Mouse (Mus musculus) ovary, adult 18-20 months (tissue): ENCODE data around the gene Styxl1.

Experiments used
- DNase-seq: peaks from one replicate; pipeline ENCODE4 v3.0.0; 2022; ENCODE audit warnings: low spot score, mixed read lengths

The Styxl1 gene

GRCm38 (mm10) chr5:135725991-135726390 lies 52.2 kb downstream of the Styxl1 start:
- no peak for DNase-seq

- no peak for DNase-seq
Measured at GRCm38 (mm10) chr5:135725391-135725841, 52.8 kb downstream of the Styxl1 start.

- no peak for DNase-seq
Measured at GRCm38 (mm10) chr5:135724536-135725322, 53.5 kb downstream of the Styxl1 start.

- DNase-seq = no peak
Measured at GRCm38 (mm10) chr5:135723165-135723751, 54.9 kb downstream of the Styxl1 start.

GRCm38 (mm10) chr5:135722121-135722520 lies 56.1 kb downstream of the Styxl1 start:
- peak; percentile 62 for DNase-seq

- DNase-seq = no peak
Measured at GRCm38 (mm10) chr5:135721076-135721475, 57.1 kb downstream of the Styxl1 start.

GRCm38 (mm10) chr5:135720121-135720520 lies 58.1 kb downstream of the Styxl1 start:
- no peak for DNase-seq

GRCm38 (mm10) chr5:135719586-135720120 lies 58.5 kb downstream of the Styxl1 start:
- no peak for DNase-seq

- no peak for DNase-seq
Measured at GRCm38 (mm10) chr5:135715624-135716023, 62.6 kb downstream of the Styxl1 start.

GRCm38 (mm10) chr5:135713441-135714218 lies 64.6 kb downstream of the Styxl1 start:
- no peak for DNase-seq

GRCm38 (mm10) chr5:135712803-135713202 lies 65.4 kb downstream of the Styxl1 start:
- no peak for DNase-seq

GRCm38 (mm10) chr5:135711582-135712355 lies 66.4 kb downstream of the Styxl1 start:
- no peak for DNase-seq

GRCm38 (mm10) chr5:135710599-135711214 lies 67.5 kb downstream of the Styxl1 start:
- DNase-seq = peak; percentile 44

- no peak for DNase-seq
Measured at GRCm38 (mm10) chr5:135709716-135710115, 68.5 kb downstream of the Styxl1 start.

- no peak for DNase-seq
Measured at GRCm38 (mm10) chr5:135707855-135708254, 70.3 kb downstream of the Styxl1 start.

GRCm38 (mm10) chr5:135707039-135707438 lies 71.1 kb downstream of the Styxl1 start:
- no peak for DNase-seq

- no peak for DNase-seq
Measured at GRCm38 (mm10) chr5:135705383-135705782, 72.8 kb downstream of the Styxl1 start.

- DNase-seq = no peak
Measured at GRCm38 (mm10) chr5:135703431-135703830, 74.8 kb downstream of the Styxl1 start.

GRCm38 (mm10) chr5:135702682-135703192 lies 75.4 kb downstream of the Styxl1 start:
- DNase-seq = no peak

- no peak for DNase-seq
Measured at GRCm38 (mm10) chr5:135702190-135702589, 76.0 kb downstream of the Styxl1 start.

- no peak for DNase-seq
Measured at GRCm38 (mm10) chr5:135701601-135702000, 76.6 kb downstream of the Styxl1 start.
